Mouse (Mus musculus) limb, embryonic 12.5 days (tissue): Measurements from ENCODE around the gene Kmo. TPM values are rescaled to one million over a fixed set of nuclear protein-coding genes. Genes with fewer than 3 reads are reported as not detected.

Experiments
- ATAC-seq: fragments of 200-750 bp; cut with Nextera tagmentation; 2 replicates; pipeline ENCODE4 v1.8.0; 2017; ENCODE audit warnings: low read depth, moderate TSS enrichment; ENCODE audit not compliant: insufficient number of reproducible peaks, insufficient read depth, low FRiP score, low TSS enrichment
- H3K27ac ChIP-seq: fragments of 300-500 bp; sonication (generic); 2 replicates; pipeline ENCODE4 v1.5.1; 2016; ENCODE audit warnings: mild to moderate bottlenecking, moderate library complexity
- H3K27me3 ChIP-seq: fragments of 300-500 bp; sonication (generic); 2 replicates; pipeline ENCODE4 v1.6.1; 2016; ENCODE audit warnings: mild to moderate bottlenecking, moderate library complexity
- H3K36me3 ChIP-seq: fragments of 300-500 bp; sonication (generic); 2 replicates; pipeline ENCODE4 v1.6.1; 2016; ENCODE audit warnings: mild to moderate bottlenecking, moderate library complexity
- H3K4me1 ChIP-seq: fragments of 300-500 bp; sonication (generic); replicated peaks from 2 replicates; pipeline ENCODE4 v1.6.1; 2016
- H3K4me2 ChIP-seq: fragments of 300-500 bp; sonication (generic); 2 replicates; pipeline ENCODE4 v1.6.1; 2016; ENCODE audit warnings: mild to moderate bottlenecking, moderate library complexity
- H3K4me3 ChIP-seq: fragments of 300-500 bp; sonication (generic); replicated peaks from 2 replicates; pipeline ENCODE4 v1.5.1; 2016; ENCODE audit warnings: mild to moderate bottlenecking
- H3K9ac ChIP-seq: fragments of 300-500 bp; sonication (generic); replicated peaks from 2 replicates; pipeline ENCODE4 v1.6.1; 2016; ENCODE audit warnings: mild to moderate bottlenecking, moderate library complexity
- H3K9me3 ChIP-seq: fragments of 300-500 bp; sonication (generic); 2 replicates; pipeline ENCODE4 v1.6.1; 2016; ENCODE audit warnings: mild to moderate bottlenecking, moderate library complexity
- WGBS: fragments of 180-500 bp; shearing (Covaris S2); methylation state at CpG from one replicate; pipeline ENCODE4 v1.1.7; 2016; 5-methylcytosine and 5-hydroxymethylcytosine counted together
- polyA plus RNA-seq: library from polyadenylated mRNA; unstranded; fragments of >200 nt; fragmentation: Nextera tagmentation; extraction: Ambion mirVana; gene quantifications from 2 replicates; pipeline ENCODE4 v1.2.1, GENCODE M21; 2016

Kmo gene
- 0.22 and 0.26 TPM in 2 replicates for polyA plus RNA-seq

DNA sequence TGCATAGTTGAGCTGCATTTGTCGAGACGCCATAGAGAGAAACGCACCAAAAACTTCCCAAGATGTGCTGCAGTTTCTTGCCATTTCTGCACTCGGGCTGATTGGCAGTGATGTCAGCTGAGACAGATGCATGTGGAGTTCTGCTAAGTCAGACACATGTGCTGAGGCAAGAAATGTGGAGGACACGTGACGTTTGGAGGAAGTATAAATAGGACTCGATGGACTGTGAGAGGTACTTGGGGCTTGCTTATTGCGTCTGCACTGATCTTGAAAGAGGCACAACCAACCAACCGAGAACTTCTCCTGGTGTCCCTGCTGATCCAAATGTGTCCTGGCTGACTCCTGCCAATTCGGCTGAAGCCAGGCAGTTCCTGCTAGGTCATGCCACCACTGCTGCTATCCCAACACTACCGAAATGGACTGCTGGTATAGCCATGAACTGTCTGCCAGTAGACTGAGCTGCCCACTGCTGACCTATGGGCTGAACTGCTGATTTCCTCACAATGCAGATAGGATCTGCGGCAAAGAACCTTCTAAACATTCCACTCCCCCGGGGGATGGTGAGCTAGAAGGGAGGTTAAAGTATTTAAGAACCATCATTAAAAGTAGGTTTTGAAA, at the start of gene Kmo:
Gene Kmo (plus strand): TSS at position 568 of the 618 bp plus-strand sequence.
- H3K27ac ChIP-seq, result no peak within 1 kb of the TSS
- peaks cover 9% of the 10 kb centered on the region; the same call in 1 of the 2 replicates for H3K4me1 ChIP-seq
- peaks cover 43% of the 10 kb centered on the region for H3K36me3 ChIP-seq
- ATAC-seq, result no peak
- no peak within 1 kb of the TSS for H3K4me2 ChIP-seq
- no peaks in the 10 kb centered on the region for H3K9me3 ChIP-seq
- H3K4me3 ChIP-seq, result no peak within 1 kb of the TSS
- H3K9ac ChIP-seq, result no peak within 1 kb of the TSS
- 92% methylated on average over 13 of the region's 13 CpGs for WGBS
- no peaks in the 10 kb centered on the region for H3K27me3 ChIP-seq

DNA sequence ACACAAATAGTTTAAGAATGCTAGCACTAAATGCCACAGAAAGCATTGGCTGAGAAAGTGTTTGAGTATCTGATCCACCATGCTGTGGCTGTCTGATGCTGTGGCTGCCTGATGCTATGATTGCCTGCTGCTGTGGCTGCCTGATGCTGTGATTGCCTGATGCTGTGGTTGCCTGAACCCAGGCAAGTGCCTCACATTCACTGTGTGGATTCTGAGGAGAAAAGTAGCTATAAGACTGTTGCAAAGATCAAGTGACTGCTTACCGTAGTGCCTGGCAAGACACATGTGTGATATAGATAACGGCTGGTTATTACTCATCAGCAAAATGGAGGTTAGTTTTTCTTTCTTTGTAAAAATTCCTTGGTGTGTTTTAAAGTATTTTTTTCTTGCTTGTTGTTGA, 46.1 kb upstream of the Kmo start:
- H3K4me2 ChIP-seq, result no peak overlapping the region
- no peak overlapping the region for H3K27ac ChIP-seq
- no peak overlapping the region for H3K4me3 ChIP-seq
- no peak overlapping the region for H3K9ac ChIP-seq
- no peaks in the 10 kb centered on the region for H3K27me3 ChIP-seq
- no peaks in the 10 kb centered on the region for H3K36me3 ChIP-seq
- ATAC-seq, result no peak
- no peaks in the 10 kb centered on the region for H3K4me1 ChIP-seq
- H3K9me3 ChIP-seq, result no peaks in the 10 kb centered on the region
- 89% methylated on average over 2 of the region's 2 CpGs for WGBS

DNA sequence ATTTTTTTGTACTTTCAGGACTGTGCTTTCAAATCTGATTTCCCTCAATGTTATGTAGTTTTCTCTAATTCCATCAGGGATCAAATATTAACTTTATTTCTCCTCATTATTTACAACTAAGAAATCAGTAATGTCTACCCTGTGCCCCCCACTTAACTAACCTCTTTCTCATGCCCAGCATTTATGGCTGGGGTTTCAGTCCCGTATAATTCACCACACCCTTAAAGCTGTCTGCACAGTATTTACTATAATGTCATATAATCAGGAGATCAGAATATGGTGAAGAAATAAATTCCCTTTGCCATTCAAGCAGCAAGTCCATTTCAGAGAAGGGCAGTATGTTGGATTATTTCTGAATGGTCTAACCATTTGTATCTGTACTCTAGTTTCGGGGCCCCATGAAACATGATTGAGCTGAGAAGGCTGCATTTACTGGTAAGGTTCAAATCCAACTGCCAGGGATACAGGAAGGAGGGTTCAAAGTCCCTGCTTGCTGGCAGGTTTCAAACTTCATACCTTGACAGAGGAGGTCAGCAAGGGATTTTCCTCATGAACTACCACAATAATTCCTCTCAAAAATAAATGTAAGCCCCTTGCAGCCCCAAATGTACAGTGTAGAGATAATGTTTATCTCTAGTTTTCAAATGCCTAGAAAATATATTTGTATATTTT, 41.6 kb upstream of the Kmo start:
- no peak overlapping the region for H3K4me3 ChIP-seq
- H3K4me1 ChIP-seq, result no peaks in the 10 kb centered on the region

GRCm38 (mm10) chr1:175579598-175580235, 40.5 kb upstream of the Kmo start:
- WGBS, result 87% methylated on average over 9 of the region's 9 CpGs
- H3K27me3 ChIP-seq, result no peaks in the 10 kb centered on the region
- no peaks in the 10 kb centered on the region for H3K9me3 ChIP-seq
- H3K36me3 ChIP-seq, result no peaks in the 10 kb centered on the region
- no peak overlapping the region for H3K4me3 ChIP-seq
- H3K4me1 ChIP-seq, result no peaks in the 10 kb centered on the region
- H3K9ac ChIP-seq, result no peak overlapping the region
- H3K27ac ChIP-seq, result no peak overlapping the region
- H3K4me2 ChIP-seq, result no peak overlapping the region
- ATAC-seq, result no peak

More for the DNA sequence above, 41.6 kb upstream of the Kmo start:
- H3K9ac ChIP-seq, result no peak overlapping the region
- H3K36me3 ChIP-seq, result no peaks in the 10 kb centered on the region
- H3K27me3 ChIP-seq, result no peaks in the 10 kb centered on the region
- ATAC-seq, result no peak
- no peaks in the 10 kb centered on the region for H3K9me3 ChIP-seq
- no peak overlapping the region for H3K27ac ChIP-seq
- no peak overlapping the region for H3K4me2 ChIP-seq
- 74% methylated on average over 2 of the region's 2 CpGs for WGBS

DNA sequence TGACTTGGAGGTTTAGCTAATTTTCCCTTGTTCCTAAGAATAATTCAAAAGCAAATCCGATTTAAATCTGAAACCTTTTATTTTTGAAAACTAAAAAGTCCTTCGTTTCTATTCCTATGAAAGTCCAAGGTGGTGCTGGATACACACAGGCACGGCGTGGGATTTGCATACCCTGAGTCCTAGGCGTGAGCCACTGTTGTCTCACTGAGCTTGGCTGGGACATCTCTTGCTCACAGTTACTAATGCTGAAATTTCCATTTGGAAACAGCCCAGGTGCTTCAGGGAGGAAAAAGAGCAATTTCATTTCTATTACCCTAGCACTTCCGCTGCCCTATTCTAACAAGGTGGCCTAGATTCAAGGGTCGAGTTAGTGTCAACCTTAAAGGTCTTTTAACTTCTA, 39.8 kb upstream of the Kmo start:
- no peak for ATAC-seq
- no peak overlapping the region for H3K27ac ChIP-seq
- H3K9ac ChIP-seq, result no peak overlapping the region
- H3K9me3 ChIP-seq, result no peaks in the 10 kb centered on the region
- WGBS, result 87% methylated on average over 7 of the region's 7 CpGs
- H3K27me3 ChIP-seq, result no peaks in the 10 kb centered on the region
- no peaks in the 10 kb centered on the region for H3K4me1 ChIP-seq
- H3K4me2 ChIP-seq, result no peak overlapping the region
- H3K4me3 ChIP-seq, result no peak overlapping the region
- no peaks in the 10 kb centered on the region for H3K36me3 ChIP-seq

DNA sequence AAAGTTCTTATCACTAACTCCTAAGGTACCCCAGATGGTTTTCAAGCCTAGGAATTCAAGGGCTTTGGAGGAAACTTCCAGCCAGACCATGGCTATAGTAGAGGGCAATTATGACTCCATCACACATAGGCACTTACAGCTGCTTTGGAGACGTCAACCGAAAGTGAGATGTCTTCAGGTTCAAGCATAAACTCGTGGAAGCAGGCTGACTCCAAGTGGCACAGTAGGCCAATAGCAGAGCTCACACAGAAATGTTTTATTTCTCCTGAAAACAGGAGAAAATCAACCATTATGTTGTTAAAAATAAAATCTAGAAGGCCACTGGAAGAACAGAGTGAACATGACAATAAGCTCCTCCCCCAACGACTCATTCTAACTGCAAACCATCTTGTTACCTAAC, 37.4 kb upstream of the Kmo start:
- Histone ChIP-seq H3K9me3 (no peaks in the 10 kb centered on the region), H3K36me3 (no peaks in the 10 kb centered on the region)
- WGBS, result 85% methylated on average over 4 of the region's 4 CpGs

DNA sequence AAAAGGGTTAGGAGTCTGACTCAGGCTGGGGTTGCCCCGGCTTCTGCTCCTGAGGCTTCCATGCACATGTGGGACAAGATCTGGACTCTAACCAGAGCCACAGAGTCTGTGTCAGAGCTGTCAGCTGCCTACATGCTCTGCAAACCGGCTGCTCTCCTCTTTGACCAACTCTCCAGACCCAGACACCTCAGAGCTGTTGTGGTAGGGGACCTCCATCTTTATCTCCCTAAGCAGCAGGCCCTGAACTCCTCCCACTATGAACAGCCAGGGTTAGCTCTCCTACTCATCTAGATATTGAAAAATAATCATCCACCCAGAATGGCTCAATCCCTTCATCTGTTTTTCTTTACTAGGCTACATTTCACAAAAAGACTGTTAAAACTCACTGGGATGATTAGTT, 34.9 kb upstream of the Kmo start:
- no peak overlapping the region for H3K4me2 ChIP-seq
- no peak for ATAC-seq
- 70% methylated on average over 2 of the region's 2 CpGs for WGBS
- no peak overlapping the region for H3K4me3 ChIP-seq
- H3K27ac ChIP-seq, result no peak overlapping the region
- no peaks in the 10 kb centered on the region for H3K27me3 ChIP-seq
- H3K9me3 ChIP-seq, result no peaks in the 10 kb centered on the region
- no peaks in the 10 kb centered on the region for H3K36me3 ChIP-seq
- H3K9ac ChIP-seq, result no peak overlapping the region
- H3K4me1 ChIP-seq, result no peaks in the 10 kb centered on the region

More for the DNA sequence above, 37.4 kb upstream of the Kmo start:
- H3K4me2 ChIP-seq, result no peak overlapping the region
- H3K4me1 ChIP-seq, result no peaks in the 10 kb centered on the region
- no peak overlapping the region for H3K9ac ChIP-seq
- no peaks in the 10 kb centered on the region for H3K27me3 ChIP-seq
- no peak overlapping the region for H3K27ac ChIP-seq
- no peak overlapping the region for H3K4me3 ChIP-seq
- no peak for ATAC-seq

- H3K9me3 ChIP-seq, result no peaks in the 10 kb centered on the region
- WGBS, result 88% methylated on average over 5 of the region's 5 CpGs
- no peak overlapping the region for H3K4me3 ChIP-seq
- no peaks in the 10 kb centered on the region for H3K4me1 ChIP-seq
- ATAC-seq, result no peak
- H3K9ac ChIP-seq, result no peak overlapping the region
- no peaks in the 10 kb centered on the region for H3K27me3 ChIP-seq
- H3K27ac ChIP-seq, result no peak overlapping the region
- no peak overlapping the region for H3K4me2 ChIP-seq
- no peaks in the 10 kb centered on the region for H3K36me3 ChIP-seq
These were observed 33.5 kb upstream of the Kmo start for GRCm38 (mm10) chr1:175586656-175587055.

GRCm38 (mm10) chr1:175592832-175593231, 27.3 kb upstream of the Kmo start:
- H3K27me3 ChIP-seq, result no peaks in the 10 kb centered on the region
- no peak for ATAC-seq
- H3K9ac ChIP-seq, result no peak overlapping the region
- no peaks in the 10 kb centered on the region for H3K4me1 ChIP-seq
- WGBS, result 87% methylated on average over 1 of the region's 1 CpGs
- H3K4me3 ChIP-seq, result no peak overlapping the region
- no peaks in the 10 kb centered on the region for H3K9me3 ChIP-seq
- no peaks in the 10 kb centered on the region for H3K36me3 ChIP-seq
- no peak overlapping the region for H3K4me2 ChIP-seq
- no peak overlapping the region for H3K27ac ChIP-seq

DNA sequence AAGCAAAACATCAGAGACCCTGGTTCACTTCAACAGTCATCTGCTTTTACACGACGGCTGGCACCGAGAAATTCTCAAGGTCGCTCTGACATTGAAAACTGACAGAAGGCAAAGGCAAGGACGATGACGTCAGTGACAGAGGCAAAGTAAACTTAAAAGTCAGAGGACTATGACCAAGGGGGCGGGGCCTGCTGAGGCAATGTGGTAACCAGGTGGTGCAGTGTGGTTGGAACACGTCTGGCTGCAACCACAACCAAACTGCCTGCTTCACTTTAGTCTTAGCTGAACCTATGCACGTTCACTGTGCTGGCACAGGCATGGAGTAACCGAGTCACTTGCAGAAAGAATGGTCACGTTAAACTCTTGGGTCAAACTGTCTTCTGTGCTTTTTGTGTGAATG, 17.9 kb upstream of the Kmo start:
- H3K36me3 ChIP-seq, result peaks cover 57% of the 10 kb centered on the region
- 89% methylated on average over 11 of the region's 11 CpGs for WGBS

GRCm38 (mm10) chr1:175603390-175603789, 16.8 kb upstream of the Kmo start:
- no peak for ATAC-seq
- Histone ChIP-seq H3K4me3 (no peak overlapping the region), H3K4me2 (no peak overlapping the region), H3K27ac (no peak overlapping the region), H3K36me3 (peaks cover 68% of the 10 kb centered on the region), H3K9ac (no peak overlapping the region), H3K27me3 (no peaks in the 10 kb centered on the region), H3K9me3 (no peaks in the 10 kb centered on the region), H3K4me1 (no peaks in the 10 kb centered on the region)
- WGBS, result 79% methylated on average over 6 of the region's 6 CpGs

More for the DNA sequence above, 17.9 kb upstream of the Kmo start:
- no peak overlapping the region for H3K4me2 ChIP-seq
- H3K9me3 ChIP-seq, result no peaks in the 10 kb centered on the region
- H3K4me3 ChIP-seq, result no peak overlapping the region
- no peak for ATAC-seq
- no peaks in the 10 kb centered on the region for H3K4me1 ChIP-seq
- H3K9ac ChIP-seq, result no peak overlapping the region
- no peak overlapping the region for H3K27ac ChIP-seq
- no peaks in the 10 kb centered on the region for H3K27me3 ChIP-seq
